Mouse (Mus musculus) lung, postnatal 25 days (tissue): ENCODE results near the gene Pcyox1.
"Not testable (repeated sequence)": the region's sequence is repeated elsewhere in the genome, so short reads cannot be mapped to it uniquely, and the experiment has no call there.

Experiments used
- DNase-seq: peaks from one replicate; pipeline ENCODE4 v3.0.0; 2022; ENCODE audit warnings: low spot score

Pcyox1 gene

GRCm38 (mm10) chr6:86366125-86366852, 30.7 kb downstream of the Pcyox1 start:
- DNase-seq = peak; percentile 37

- DNase-seq = peak; percentile 96
These were observed 31.4 kb downstream of the Pcyox1 start, which contains the start of gene Fam136a for GRCm38 (mm10) chr6:86365371-86366124. Gene Fam136a, plus strand, starts transcription at chr6:86365646.

GRCm38 (mm10) chr6:86364442-86365141, 32.4 kb downstream of the Pcyox1 start:
- peak; percentile 82 for DNase-seq

- DNase-seq = no peak
These were observed 35.6 kb downstream of the Pcyox1 start for GRCm38 (mm10) chr6:86361373-86361772.

- no peak for DNase-seq
These were observed 36.3 kb downstream of the Pcyox1 start for GRCm38 (mm10) chr6:86360691-86361090.

- no peak for DNase-seq
These were observed 40.0 kb downstream of the Pcyox1 start for GRCm38 (mm10) chr6:86356956-86357355.

GRCm38 (mm10) chr6:86354948-86355347, 42.0 kb downstream of the Pcyox1 start:
- DNase-seq = no peak

- peak; percentile 43 for DNase-seq
These were observed 47.7 kb downstream of the Pcyox1 start for GRCm38 (mm10) chr6:86349257-86349656.

- DNase-seq = no peak
These were observed 50.9 kb downstream of the Pcyox1 start for GRCm38 (mm10) chr6:86346063-86346462.

GRCm38 (mm10) chr6:86343656-86344055, 53.3 kb downstream of the Pcyox1 start:
- no peak for DNase-seq

- not testable (repeated sequence) for DNase-seq
These were observed 60.6 kb downstream of the Pcyox1 start for GRCm38 (mm10) chr6:86336340-86336739.
